Mouse (Mus musculus) spleen, embryonic (tissue): ENCODE data around the gene Slc16a3.

Experiments used
- CTCF ChIA-PET: fragments of 350-600 bp; sonication (Branson Sonifier 250); formaldehyde crosslinking; loops from one replicate; lab custom pipeline; 2022; lab: Charles Lee

The Slc16a3 gene

GRCm38 (mm10) chr11:120971237-120971636 is 23.0 kb downstream of the Slc16a3 start:
- CTCF ChIA-PET: no interaction called here

- CTCF ChIA-PET: interaction anchor here (1.4 kb wide), 1 partner anchor 9 kb away, joined by 3 read pairs; no protein-coding TSS in a partner anchor
These were observed 25.0 kb downstream of the Slc16a3 start for GRCm38 (mm10) chr11:120973318-120973717.

- CTCF ChIA-PET: interaction anchor here (0.7 kb wide), 1 partner anchor 54 kb away, joined by 3 read pairs; no protein-coding TSS in a partner anchor
These were observed 31.6 kb downstream of the Slc16a3 start for GRCm38 (mm10) chr11:120979711-120980426.

- CTCF ChIA-PET: interaction anchor here (0.7 kb wide), 1 partner anchor 54 kb away, joined by 3 read pairs; no protein-coding TSS in a partner anchor
These were observed 32.3 kb downstream of the Slc16a3 start for GRCm38 (mm10) chr11:120980427-120981035.

- CTCF ChIA-PET: no interaction called here
These were observed 33.4 kb downstream of the Slc16a3 start for GRCm38 (mm10) chr11:120981661-120982060.

GRCm38 (mm10) chr11:120982459-120982858 is 34.2 kb downstream of the Slc16a3 start:
- CTCF ChIA-PET: interaction anchor here (1.2 kb wide), 1 partner anchor 9 kb away, joined by 3 read pairs; no protein-coding TSS in a partner anchor

- CTCF ChIA-PET: interaction anchor here (0.7 kb wide), 1 partner anchor 24 kb away, joined by 8 read pairs; no protein-coding TSS in a partner anchor
These were observed 36.4 kb downstream of the Slc16a3 start for GRCm38 (mm10) chr11:120984448-120985330.

GRCm38 (mm10) chr11:120987608-120988007 is 39.3 kb downstream of the Slc16a3 start:
- CTCF ChIA-PET: no interaction called here

GRCm38 (mm10) chr11:120988410-120988809 is 40.1 kb downstream of the Slc16a3 start:
- CTCF ChIA-PET: no interaction called here

- CTCF ChIA-PET: interaction anchor here (0.9 kb wide), 1 partner anchor 192 kb away, joined by 3 read pairs; no protein-coding TSS in a partner anchor
These were observed 41.2 kb downstream of the Slc16a3 start for GRCm38 (mm10) chr11:120989523-120989922.

GRCm38 (mm10) chr11:120990126-120990781 is 42.0 kb downstream of the Slc16a3 start:
- CTCF ChIA-PET: interaction anchor here (0.9 kb wide), 1 partner anchor 192 kb away, joined by 3 read pairs; no protein-coding TSS in a partner anchor

- CTCF ChIA-PET: no interaction called here
These were observed 42.8 kb downstream of the Slc16a3 start, which contains the start of gene Csnk1d for GRCm38 (mm10) chr11:120990951-120991526. Csnk1d (minus strand) TSS chr11:120991330.

GRCm38 (mm10) chr11:120991791-120992190 is 43.5 kb downstream of the Slc16a3 start:
- CTCF ChIA-PET: no interaction called here

GRCm38 (mm10) chr11:120993080-120993479 is 44.8 kb downstream of the Slc16a3 start:
- CTCF ChIA-PET: no interaction called here

GRCm38 (mm10) chr11:120993586-120993985 is 45.3 kb downstream of the Slc16a3 start:
- CTCF ChIA-PET: no interaction called here

GRCm38 (mm10) chr11:120994741-120995140 is 46.5 kb downstream of the Slc16a3 start:
- CTCF ChIA-PET: no interaction called here

GRCm38 (mm10) chr11:121001966-121002365 is 53.7 kb downstream of the Slc16a3 start:
- CTCF ChIA-PET: no interaction called here

GRCm38 (mm10) chr11:121004281-121004680 is 56.0 kb downstream of the Slc16a3 start:
- CTCF ChIA-PET: no interaction called here

- CTCF ChIA-PET: no interaction called here
These were observed 57.9 kb downstream of the Slc16a3 start for GRCm38 (mm10) chr11:121006184-121006583.

GRCm38 (mm10) chr11:121010044-121010755 is 61.9 kb downstream of the Slc16a3 start:
- CTCF ChIA-PET: no interaction called here
